Mouse (Mus musculus): ENCODE data around the gene Olfr385. TPM values are rescaled to one million over a fixed set of nuclear protein-coding genes. Genes with fewer than 3 reads are reported as not detected.
"Not testable (repeated sequence)": the region's sequence is repeated elsewhere in the genome, so short reads cannot be mapped to it uniquely, and the experiment has no call there.

Gene Olfr385
- polyA plus RNA-seq (2016; fragmentation: Nextera tagmentation; extraction: Ambion mirVana), result not detected in 2 replicates

GRCm38 (mm10) chr11:73592908-73593307 lies at the start of gene Olfr385:
Olfr385 (minus strand) TSS chr11:73593008.
- no peak for DNase-seq (ENCODE audit: low spot score)
- H3K4me3 ChIP-seq, result no peak within 1 kb of the TSS
- no peaks in the 10 kb centered on the region for H3K4me1 ChIP-seq
- H3K27ac ChIP-seq (replicated peaks), result no peak within 1 kb of the TSS
- no peaks in the 10 kb centered on the region for H3K36me3 ChIP-seq (replicated peaks)
- peaks cover 30% of the 10 kb centered on the region; the same call in 1 of the 2 replicates for H3K9me3 ChIP-seq
- no peaks in the 10 kb centered on the region for H3K27me3 ChIP-seq (replicated peaks; ENCODE audit: low read depth, poor library complexity, severe bottlenecking)

- H3K27me3 ChIP-seq (replicated peaks; ENCODE audit: low read depth, poor library complexity, severe bottlenecking), result no peaks in the 10 kb centered on the region
- H3K36me3 ChIP-seq (replicated peaks), result no peaks in the 10 kb centered on the region
- no peak for DNase-seq (ENCODE audit: low spot score)
- H3K9me3 ChIP-seq, result peaks cover 32% of the 10 kb centered on the region; the same call in 1 of the 2 replicates
- H3K4me1 ChIP-seq, result no peaks in the 10 kb centered on the region
- H3K27ac ChIP-seq (replicated peaks), result no peak within 1 kb of the TSS
- H3K4me3 ChIP-seq, result no peak within 1 kb of the TSS
Measured at GRCm38 (mm10) chr11:73598294-73598693, 5.5 kb upstream of the Olfr385 start, which contains the start of gene Olfr384. Olfr384 (plus strand) TSS chr11:73598594.

- WGBS, result 74% methylated on average over 1 of the region's 1 CpGs
- peaks cover 25% of the 10 kb centered on the region for H3K9me3 ChIP-seq
- not testable (repeated sequence) for H3K4me3 ChIP-seq; H3K27ac ChIP-seq (replicated peaks); H3K4me1 ChIP-seq; H3K27me3 ChIP-seq (replicated peaks; ENCODE audit: low read depth, poor library complexity, severe bottlenecking); DNase-seq (ENCODE audit: low spot score); H3K36me3 ChIP-seq (replicated peaks)
Measured at GRCm38 (mm10) chr11:73583188-73583587, 9.6 kb downstream of the Olfr385 start.

- H3K36me3 ChIP-seq (replicated peaks), result no peaks in the 10 kb centered on the region
- no peaks in the 10 kb centered on the region for H3K27me3 ChIP-seq (replicated peaks; ENCODE audit: low read depth, poor library complexity, severe bottlenecking)
- no peaks in the 10 kb centered on the region for H3K4me1 ChIP-seq
- H3K27ac ChIP-seq (replicated peaks), result no peak overlapping the region
- no peak for DNase-seq (ENCODE audit: low spot score)
- H3K4me3 ChIP-seq, result no peak overlapping the region
- peaks cover 27% of the 10 kb centered on the region for H3K9me3 ChIP-seq
Measured at GRCm38 (mm10) chr11:73579871-73580270, 12.9 kb downstream of the Olfr385 start.

Other genes starting within 250 kb of the Olfr385 start
- not detected in 2 replicates for gene Olfr20, start 242.2 kb downstream of the Olfr385 start, polyA plus RNA-seq (2016; fragmentation: Nextera tagmentation; extraction: Ambion mirVana)
- gene Olfr376, start 221.8 kb downstream of the Olfr385 start, polyA plus RNA-seq (2016; fragmentation: Nextera tagmentation; extraction: Ambion mirVana), result not detected in 2 replicates
- gene Olfr1, start 193.4 kb downstream of the Olfr385 start, polyA plus RNA-seq (2016; fragmentation: Nextera tagmentation; extraction: Ambion mirVana), result not detected in 2 replicates
- gene Olfr378, start 164.5 kb downstream of the Olfr385 start, polyA plus RNA-seq (2016; fragmentation: Nextera tagmentation; extraction: Ambion mirVana), result not detected in 2 replicates
- gene Olfr380, start 135.5 kb downstream of the Olfr385 start, polyA plus RNA-seq (2016; fragmentation: Nextera tagmentation; extraction: Ambion mirVana), result not detected in 2 replicates
- not detected in 2 replicates for gene Olfr381, start 101.4 kb downstream of the Olfr385 start, polyA plus RNA-seq (2016; fragmentation: Nextera tagmentation; extraction: Ambion mirVana)
- not detected in 2 replicates for gene Olfr382, start 75.8 kb downstream of the Olfr385 start, polyA plus RNA-seq (2016; fragmentation: Nextera tagmentation; extraction: Ambion mirVana)
- gene Olfr384, start 5.6 kb upstream of the Olfr385 start, polyA plus RNA-seq (2016; fragmentation: Nextera tagmentation; extraction: Ambion mirVana), result not detected in 2 replicates
- not detected in 2 replicates for gene Zfp735, start 95.8 kb upstream of the Olfr385 start, polyA plus RNA-seq (2016; fragmentation: Nextera tagmentation; extraction: Ambion mirVana)
- not detected in 2 replicates for gene Olfr389, start 187.7 kb upstream of the Olfr385 start, polyA plus RNA-seq (2016; fragmentation: Nextera tagmentation; extraction: Ambion mirVana)
- not detected in 2 replicates for gene Olfr390, start 190.0 kb upstream of the Olfr385 start, polyA plus RNA-seq (2016; fragmentation: Nextera tagmentation; extraction: Ambion mirVana)
- not detected in 2 replicates for gene Olfr391-ps, start 210.0 kb upstream of the Olfr385 start, polyA plus RNA-seq (2016; fragmentation: Nextera tagmentation; extraction: Ambion mirVana)
- gene Olfr392, start 224.0 kb upstream of the Olfr385 start, polyA plus RNA-seq (2016; fragmentation: Nextera tagmentation; extraction: Ambion mirVana), result not detected in 2 replicates

Data from embryonic facial prominence, embryonic 10.5 days (tissue).